Mouse (Mus musculus) thymus, adult 2 months (tissue): ENCODE results near the gene Fam173a. TPM values are rescaled to one million over a fixed set of nuclear protein-coding genes. Genes with fewer than 3 reads are reported as not detected.

Experiments used
- DNase-seq: peaks from one replicate; pipeline ENCODE4 v3.0.0; 2021
- H3K27ac ChIP-seq: fragments of 200-500 bp; 2 replicates; pipeline ENCODE4 v1.5.1; 2012; ENCODE audit warnings: low read length, control low read depth; ENCODE audit not compliant: control insufficient read depth, insufficient read depth
- H3K27me3 ChIP-seq: fragments of 200-500 bp; 2 replicates; pipeline ENCODE4 v1.6.1; 2012; ENCODE audit warnings: mild to moderate bottlenecking, low read length, moderate library complexity, mixed read lengths; ENCODE audit not compliant: control insufficient read depth, insufficient read depth
- H3K36me3 ChIP-seq: fragments of 200-500 bp; 2 replicates; pipeline ENCODE4 v1.6.1; 2012; ENCODE audit warnings: mild to moderate bottlenecking, low read length, moderate library complexity; ENCODE audit not compliant: control insufficient read depth, insufficient read depth
- H3K4me1 ChIP-seq: fragments of 200-500 bp; replicated peaks from 2 replicates; pipeline ENCODE4 v1.6.1; 2012; ENCODE audit warnings: low read length; ENCODE audit not compliant: control insufficient read depth, insufficient read depth
- H3K4me3 ChIP-seq: fragments of 200-500 bp; 2 replicates; pipeline ENCODE4 v1.5.1; 2012; ENCODE audit warnings: mild to moderate bottlenecking, low read length, control low read depth, moderate library complexity; ENCODE audit not compliant: control insufficient read depth, insufficient read depth
- CTCF ChIP-seq: fragments of 200-500 bp; IDR thresholded peaks from 2 replicates; pipeline ENCODE4 v1.5.1; 2012; ENCODE audit warnings: mild to moderate bottlenecking, control low read depth, low read length, moderate library complexity, borderline replicate concordance; ENCODE audit not compliant: control insufficient read depth, poor library complexity, insufficient read depth; ENCODE audit errors: extremely low read depth
- POLR2A ChIP-seq: fragments of 200-500 bp; IDR thresholded peaks from 2 replicates; pipeline ENCODE4 v1.6.1; 2012; ENCODE audit warnings: mild to moderate bottlenecking, low read length, control low read depth, moderate library complexity; ENCODE audit not compliant: control insufficient read depth, poor library complexity, insufficient read depth; ENCODE audit errors: extremely low read depth
- WGBS: fragments of 180-500 bp; shearing (Covaris S2); methylation state at CpG from one replicate; pipeline ENCODE4 v1.1.7; 2018; 5-methylcytosine and 5-hydroxymethylcytosine counted together
- polyA plus RNA-seq: library from polyadenylated mRNA; depleted of rRNA; stranded (reverse); fragments of >200 nt; gene quantifications from 2 replicates; pipeline ENCODE4 v1.2.3, GENCODE M21; 2012; rRNA removed

The Fam173a gene
- 141 and 162 TPM in 2 replicates for polyA plus RNA-seq

- peak; percentile 85 for DNase-seq
- H3K4me1 ChIP-seq, result peaks cover 38% of the 10 kb centered on the region
- H3K27ac ChIP-seq, result peak within 1 kb of the TSS; percentile 81
- H3K36me3 ChIP-seq, result no peaks in the 10 kb centered on the region
- H3K27me3 ChIP-seq, result no peaks in the 10 kb centered on the region
- TF ChIP-seq POLR2A, result 0 out of 2 replicates have a peak, but pooled peaks have one; percentile 28
- 0 out of 2 replicates have a peak, but pooled peaks have one; percentile 39 for TF ChIP-seq CTCF
- H3K4me3 ChIP-seq, result peak within 1 kb of the TSS; percentile 57
- WGBS, result 0% methylated on average over 14 of the region's 14 CpGs
Observed at GRCm38 (mm10) chr17:25792615-25793014, at the start of gene Fam173a. TSS of gene Fam173a (minus strand) at chr17:25792901.

- H3K27ac ChIP-seq, result no peak within 1 kb of the TSS
- H3K27me3 ChIP-seq, result no peaks in the 10 kb centered on the region
- 97% methylated on average over 22 of the region's 22 CpGs for WGBS
- peaks cover 31% of the 10 kb centered on the region for H3K4me1 ChIP-seq
- TF ChIP-seq CTCF, result no peak
- no peak for TF ChIP-seq POLR2A
- peaks cover 36% of the 10 kb centered on the region for H3K36me3 ChIP-seq
- no peak within 1 kb of the TSS for H3K4me3 ChIP-seq
- no peak for DNase-seq
Observed at GRCm38 (mm10) chr17:25841117-25841880, 48.6 kb upstream of the Fam173a start, which contains the start of gene Gm20683. TSS of gene Gm20683 (minus strand) at chr17:25841763.

- WGBS, result 99% methylated on average over 6 of the region's 6 CpGs
- no peaks in the 10 kb centered on the region for H3K27me3 ChIP-seq
- no peak overlapping the region for H3K4me3 ChIP-seq
- DNase-seq, result no peak
- TF ChIP-seq CTCF, result no peak
- TF ChIP-seq POLR2A, result no peak
- no peak overlapping the region for H3K27ac ChIP-seq
- peaks cover 36% of the 10 kb centered on the region for H3K36me3 ChIP-seq
- H3K4me1 ChIP-seq, result peaks cover 33% of the 10 kb centered on the region
Observed at GRCm38 (mm10) chr17:25840519-25840918, 47.8 kb upstream of the Fam173a start.

GRCm38 (mm10) chr17:25839455-25840235, 46.9 kb upstream of the Fam173a start:
- no peak for DNase-seq
- TF ChIP-seq CTCF, result no peak
- no peak for TF ChIP-seq POLR2A
- no peak overlapping the region for H3K27ac ChIP-seq
- H3K27me3 ChIP-seq, result no peaks in the 10 kb centered on the region
- H3K36me3 ChIP-seq, result peaks cover 36% of the 10 kb centered on the region
- 94% methylated on average over 14 of the region's 14 CpGs for WGBS
- H3K4me3 ChIP-seq, result no peak overlapping the region
- H3K4me1 ChIP-seq, result peaks cover 28% of the 10 kb centered on the region

- Histone ChIP-seq H3K4me1 (peaks cover 36% of the 10 kb centered on the region), H3K27me3 (no peaks in the 10 kb centered on the region), H3K36me3 (peaks cover 36% of the 10 kb centered on the region), H3K27ac (no peak overlapping the region), H3K4me3 (no peak overlapping the region)
- no peak for TF ChIP-seq POLR2A
- no peak for DNase-seq
- WGBS, result 93% methylated on average over 4 of the region's 4 CpGs
Observed at GRCm38 (mm10) chr17:25838904-25839303, 46.2 kb upstream of the Fam173a start.

GRCm38 (mm10) chr17:25837533-25837932, 44.8 kb upstream of the Fam173a start:
- Histone ChIP-seq H3K27me3 (no peaks in the 10 kb centered on the region), H3K36me3 (peaks cover 36% of the 10 kb centered on the region), H3K4me1 (peaks cover 31% of the 10 kb centered on the region), H3K27ac (no peak overlapping the region), H3K4me3 (no peak overlapping the region)
- 81% methylated on average over 3 of the region's 3 CpGs for WGBS
- TF ChIP-seq CTCF, result no peak
- no peak for TF ChIP-seq POLR2A
- DNase-seq, result no peak
